Mouse (Mus musculus): ENCODE data around the gene Zfyve27.
A peak's percentile ranks its signal among the peaks of the same experiment; 100 is the strongest.

The Zfyve27 gene

GRCm38 (mm10) chr19:42163764-42164163 is at the start of gene Zfyve27:
Gene Zfyve27, plus strand, starts transcription at chr19:42163951.
- no peak for DNase-seq

GRCm38 (mm10) chr19:42115783-42116335 is 47.9 kb upstream of the Zfyve27 start:
- no peak for DNase-seq

GRCm38 (mm10) chr19:42118142-42118541 is 45.6 kb upstream of the Zfyve27 start:
- no peak for DNase-seq

- DNase-seq = no peak
Observed at GRCm38 (mm10) chr19:42118596-42118995, 45.2 kb upstream of the Zfyve27 start.

- DNase-seq = no peak
Observed at GRCm38 (mm10) chr19:42120451-42120850, 43.3 kb upstream of the Zfyve27 start.

- DNase-seq = peak; percentile 38 to 54
Observed at GRCm38 (mm10) chr19:42124684-42125083, 39.1 kb upstream of the Zfyve27 start.

- no peak for DNase-seq
Observed at GRCm38 (mm10) chr19:42125501-42126218, 38.1 kb upstream of the Zfyve27 start.

- DNase-seq = no peak
Observed at GRCm38 (mm10) chr19:42126219-42126605, 37.5 kb upstream of the Zfyve27 start.

- DNase-seq = no peak
Observed at GRCm38 (mm10) chr19:42127024-42127423, 36.7 kb upstream of the Zfyve27 start.

- DNase-seq = no peak
Observed at GRCm38 (mm10) chr19:42128052-42128740, 35.6 kb upstream of the Zfyve27 start.

- DNase-seq = peak; percentile 98 to 99
Observed at GRCm38 (mm10) chr19:42128787-42129508, 34.8 kb upstream of the Zfyve27 start, which contains the start of gene Avpi1. Gene Avpi1, minus strand, starts transcription at chr19:42129059.

- no peak for DNase-seq
Observed at GRCm38 (mm10) chr19:42129509-42130293, 34.0 kb upstream of the Zfyve27 start.

GRCm38 (mm10) chr19:42130294-42130606 is 33.5 kb upstream of the Zfyve27 start:
- DNase-seq = no peak

- DNase-seq = no peak
Observed at GRCm38 (mm10) chr19:42131101-42131500, 32.6 kb upstream of the Zfyve27 start.

- no peak for DNase-seq
Observed at GRCm38 (mm10) chr19:42135070-42135469, 28.7 kb upstream of the Zfyve27 start.

GRCm38 (mm10) chr19:42136126-42136525 is 27.6 kb upstream of the Zfyve27 start:
- DNase-seq = no peak

GRCm38 (mm10) chr19:42137167-42137672 is 26.5 kb upstream of the Zfyve27 start:
- no peak for DNase-seq

- no peak for DNase-seq
Observed at GRCm38 (mm10) chr19:42138517-42139285, 25.1 kb upstream of the Zfyve27 start.

GRCm38 (mm10) chr19:42139724-42140517 is 23.8 kb upstream of the Zfyve27 start:
- DNase-seq = no peak

- no peak for DNase-seq
Observed at GRCm38 (mm10) chr19:42141998-42142397, 21.8 kb upstream of the Zfyve27 start.

- DNase-seq = no peak
Observed at GRCm38 (mm10) chr19:42142757-42143156, 21.0 kb upstream of the Zfyve27 start.

All from cerebellum, postnatal 25 days (tissue).